Mouse (Mus musculus) CD8-positive naive resting alpha-beta T cell, adult 2 months (primary cell): ENCODE measurements around the gene Zfand6.

Experiments used
- DNase-seq, 2 experiments: peaks; one replicate each; pipeline ENCODE4 v3.0.0; 2022; ENCODE audit warnings: low read depth in 2 of 2, low spot score in 2 of 2

The Zfand6 gene

GRCm38 (mm10) chr7:84689251-84690100, at the start of gene Zfand6:
TSS of gene Zfand6 (minus strand) at chr7:84689959.
- peak; percentile 79 to 84 for DNase-seq

- DNase-seq, result no peak
Measured at GRCm38 (mm10) chr7:84736803-84737202, 47.0 kb upstream of the Zfand6 start.

GRCm38 (mm10) chr7:84733038-84733437, 43.3 kb upstream of the Zfand6 start:
- no peak for DNase-seq

- DNase-seq, result no peak
Measured at GRCm38 (mm10) chr7:84732052-84732451, 42.3 kb upstream of the Zfand6 start.

- no peak for DNase-seq
Measured at GRCm38 (mm10) chr7:84731076-84731475, 41.3 kb upstream of the Zfand6 start.

- DNase-seq, result no peak
Measured at GRCm38 (mm10) chr7:84722804-84723459, 33.2 kb upstream of the Zfand6 start.

GRCm38 (mm10) chr7:84710287-84710958, 20.7 kb upstream of the Zfand6 start:
- DNase-seq, result no peak

- no peak for DNase-seq
Measured at GRCm38 (mm10) chr7:84706877-84707276, 17.1 kb upstream of the Zfand6 start.

- DNase-seq, result no peak
Measured at GRCm38 (mm10) chr7:84690101-84690509, 346 bp upstream of the Zfand6 start.

GRCm38 (mm10) chr7:84687653-84688580, 1.8 kb downstream of the Zfand6 start:
- no peak for DNase-seq

GRCm38 (mm10) chr7:84686380-84686779, 3.4 kb downstream of the Zfand6 start:
- DNase-seq, result no peak

GRCm38 (mm10) chr7:84684675-84685074, 5.1 kb downstream of the Zfand6 start:
- DNase-seq, result no peak

- DNase-seq, result peak in 1 of 2 experiments; percentile 11
Measured at GRCm38 (mm10) chr7:84681558-84681957, 8.2 kb downstream of the Zfand6 start.

GRCm38 (mm10) chr7:84680931-84681330, 8.8 kb downstream of the Zfand6 start:
- no peak for DNase-seq

GRCm38 (mm10) chr7:84680092-84680491, 9.7 kb downstream of the Zfand6 start:
- DNase-seq, result no peak

- peak; percentile 29 to 45 for DNase-seq
Measured at GRCm38 (mm10) chr7:84679264-84679663, 10.5 kb downstream of the Zfand6 start.

GRCm38 (mm10) chr7:84673103-84673502, 16.7 kb downstream of the Zfand6 start:
- DNase-seq, result no peak

GRCm38 (mm10) chr7:84669554-84670152, 20.1 kb downstream of the Zfand6 start:
- DNase-seq, result no peak

GRCm38 (mm10) chr7:84667946-84668345, 21.8 kb downstream of the Zfand6 start:
- no peak for DNase-seq

- no peak for DNase-seq
Measured at GRCm38 (mm10) chr7:84652740-84653139, 37.0 kb downstream of the Zfand6 start.
